Mouse (Mus musculus) midbrain, embryonic 16.5 days (tissue): ENCODE data around the gene Ston2. TPM values are rescaled to one million over a fixed set of nuclear protein-coding genes. Genes with fewer than 3 reads are reported as not detected.

Experiments used
- ATAC-seq: fragments of 200-750 bp; cut with Nextera tagmentation; 2 replicates; pipeline ENCODE4 v1.8.0; 2017; ENCODE audit warnings: moderate TSS enrichment
- H3K27ac ChIP-seq: fragments of 300-500 bp; sonication (generic); 2 replicates; pipeline ENCODE4 v1.5.1; 2014; ENCODE audit warnings: mild to moderate bottlenecking, low read length, mixed read lengths
- H3K27me3 ChIP-seq: fragments of 300-500 bp; sonication (generic); 2 replicates; pipeline ENCODE4 v1.6.1; 2014; ENCODE audit warnings: low read depth, low read length, mixed read lengths; ENCODE audit not compliant: control insufficient read depth, insufficient read depth
- H3K36me3 ChIP-seq: fragments of 300-500 bp; sonication (generic); 2 replicates; pipeline ENCODE4 v1.6.1; 2014; ENCODE audit warnings: mild to moderate bottlenecking, low read length, moderate library complexity, mixed read lengths; ENCODE audit not compliant: control insufficient read depth, insufficient read depth
- H3K4me1 ChIP-seq: fragments of 300-500 bp; sonication (generic); 2 replicates; pipeline ENCODE4 v1.6.1; 2014; ENCODE audit warnings: mild to moderate bottlenecking, low read length, mixed read lengths; ENCODE audit not compliant: control insufficient read depth, insufficient read depth
- H3K4me2 ChIP-seq: fragments of 300-500 bp; sonication (generic); 2 replicates; pipeline ENCODE4 v1.6.1; 2014; ENCODE audit warnings: mild to moderate bottlenecking, low read length, mixed read lengths
- H3K4me3 ChIP-seq: fragments of 300-500 bp; sonication (generic); 2 replicates; pipeline ENCODE4 v1.5.1; 2014; ENCODE audit warnings: low read depth, mild to moderate bottlenecking, low read length, moderate library complexity, mixed read lengths
- H3K9ac ChIP-seq: fragments of 300-500 bp; sonication (generic); 2 replicates; pipeline ENCODE4 v1.6.1; 2014; ENCODE audit warnings: low read depth, low read length, mixed read lengths
- H3K9me3 ChIP-seq: fragments of 300-500 bp; sonication (generic); replicated peaks from 2 replicates; pipeline ENCODE4 v1.6.1; 2014; ENCODE audit warnings: mild to moderate bottlenecking, low read length, mixed read lengths; ENCODE audit not compliant: control insufficient read depth, poor library complexity, severe bottlenecking
- WGBS: fragments of 180-500 bp; shearing (Covaris S2); extraction: QIAGEN DNeasy Blood & Tissue Kit; methylation state at CpG from one replicate; pipeline ENCODE4 v1.1.7; 2014; 5-methylcytosine and 5-hydroxymethylcytosine counted together
- polyA plus RNA-seq: library from polyadenylated mRNA; unstranded; fragments of >200 nt; fragmentation: Nextera tagmentation; extraction: Ambion mirVana; gene quantifications from 2 replicates; pipeline ENCODE4 v1.2.1, GENCODE M21; 2015

Ston2 gene
- 5.2 and 5.6 TPM in 2 replicates for polyA plus RNA-seq

DNA sequence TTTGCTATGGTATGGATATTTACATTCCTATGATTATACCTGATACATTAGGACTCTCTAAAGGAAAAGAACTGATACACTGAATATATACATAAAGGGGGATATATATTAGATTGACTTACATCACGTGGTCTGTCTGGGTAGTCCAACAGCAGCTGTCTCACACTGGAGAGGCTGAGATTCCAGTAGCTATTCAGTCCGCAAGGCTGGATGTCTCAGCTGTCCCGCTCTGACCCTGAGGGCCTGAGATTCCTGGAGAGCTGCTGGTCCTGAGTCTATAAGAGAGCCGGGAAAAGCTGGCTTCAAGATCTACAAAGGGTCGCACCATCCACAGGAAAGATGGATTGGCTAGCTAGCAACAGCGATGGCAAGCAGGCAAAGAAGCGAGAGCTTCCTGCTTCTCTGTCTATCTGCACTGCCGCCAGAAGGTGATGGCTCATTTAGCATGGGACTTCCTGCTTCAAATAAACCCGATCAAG lies at the start of gene Ston2:
Ston2 (minus strand) TSS at position 429 of the 479 bp plus-strand sequence.
- Histone ChIP-seq H3K27me3 (no peaks in the 10 kb centered on the region), H3K9me3 (no peaks in the 10 kb centered on the region), H3K36me3 (no peaks in the 10 kb centered on the region), H3K4me3 (no peak within 1 kb of the TSS), H3K4me2 (no peak within 1 kb of the TSS), H3K27ac (no peak within 1 kb of the TSS), H3K4me1 (no peaks in the 10 kb centered on the region), H3K9ac (no peak within 1 kb of the TSS)
- WGBS = 91% methylated on average over 9 of the region's 9 CpGs
- no peak for ATAC-seq

DNA sequence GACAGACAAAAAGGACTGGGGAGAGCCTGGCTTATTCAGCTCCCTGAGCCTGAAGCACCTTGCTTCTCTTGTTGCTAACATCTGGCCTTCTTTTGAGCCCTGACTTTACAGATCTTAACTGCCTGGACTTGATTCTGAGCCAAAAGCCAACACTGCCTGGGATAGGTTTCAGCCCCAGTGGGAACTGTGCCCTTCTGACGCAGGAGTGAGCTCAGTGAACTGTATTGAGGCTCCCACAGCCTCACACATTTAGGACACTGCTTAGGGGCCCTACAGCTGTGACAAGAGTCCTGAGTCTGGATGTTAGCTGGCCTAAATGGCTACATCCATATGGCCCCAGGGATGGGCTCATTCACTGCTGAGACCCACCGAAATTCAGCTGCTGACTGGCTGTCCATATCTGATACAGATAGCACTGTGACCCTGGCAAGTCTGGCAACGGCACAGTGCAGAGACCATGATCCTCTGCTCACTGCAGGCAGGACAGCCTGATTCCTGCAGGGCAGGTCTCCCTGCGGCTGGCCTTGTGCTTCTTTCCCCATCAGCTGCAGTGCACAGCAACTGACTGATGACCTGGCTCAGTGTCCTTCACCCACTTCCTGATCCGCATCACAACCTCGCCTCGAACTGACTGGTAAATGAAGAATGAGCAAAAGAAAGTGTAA lies 49.3 kb upstream of the Ston2 start:
- H3K27ac ChIP-seq = no peak overlapping the region
- no peaks in the 10 kb centered on the region for H3K9me3 ChIP-seq
- peaks cover 41% of the 10 kb centered on the region for H3K36me3 ChIP-seq
- H3K27me3 ChIP-seq = no peaks in the 10 kb centered on the region
- H3K4me2 ChIP-seq = no peak overlapping the region
- no peak overlapping the region for H3K4me3 ChIP-seq
- no peak overlapping the region for H3K9ac ChIP-seq
- no peak for ATAC-seq
- H3K4me1 ChIP-seq = no peaks in the 10 kb centered on the region
- 92% methylated on average over 7 of the region's 7 CpGs for WGBS

DNA sequence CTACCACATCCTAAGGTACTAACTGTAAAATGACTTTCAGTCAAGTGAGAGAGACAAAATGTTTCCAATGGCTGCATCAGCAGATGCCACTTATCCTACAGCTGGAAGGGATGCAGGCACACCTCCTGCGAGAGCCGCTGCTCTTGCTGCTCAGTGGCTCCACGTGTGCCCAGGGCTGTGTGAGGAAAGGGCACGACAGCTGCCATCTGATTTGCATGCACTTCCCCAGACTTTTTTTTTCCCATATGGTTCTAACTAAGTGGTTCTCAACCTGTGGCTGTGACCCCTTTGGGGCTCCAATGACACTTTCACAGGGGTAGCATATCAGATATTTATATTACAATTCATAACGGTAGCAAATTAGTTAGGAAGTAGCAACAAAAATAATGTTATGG lies 45.7 kb upstream of the Ston2 start:
- WGBS = 67% methylated on average over 5 of the region's 5 CpGs
- no peak for ATAC-seq
- Histone ChIP-seq H3K36me3 (peaks cover 39% of the 10 kb centered on the region), H3K4me2 (no peak overlapping the region), H3K9ac (no peak overlapping the region), H3K9me3 (no peaks in the 10 kb centered on the region), H3K4me1 (no peaks in the 10 kb centered on the region), H3K4me3 (no peak overlapping the region), H3K27ac (no peak overlapping the region), H3K27me3 (no peaks in the 10 kb centered on the region)

DNA sequence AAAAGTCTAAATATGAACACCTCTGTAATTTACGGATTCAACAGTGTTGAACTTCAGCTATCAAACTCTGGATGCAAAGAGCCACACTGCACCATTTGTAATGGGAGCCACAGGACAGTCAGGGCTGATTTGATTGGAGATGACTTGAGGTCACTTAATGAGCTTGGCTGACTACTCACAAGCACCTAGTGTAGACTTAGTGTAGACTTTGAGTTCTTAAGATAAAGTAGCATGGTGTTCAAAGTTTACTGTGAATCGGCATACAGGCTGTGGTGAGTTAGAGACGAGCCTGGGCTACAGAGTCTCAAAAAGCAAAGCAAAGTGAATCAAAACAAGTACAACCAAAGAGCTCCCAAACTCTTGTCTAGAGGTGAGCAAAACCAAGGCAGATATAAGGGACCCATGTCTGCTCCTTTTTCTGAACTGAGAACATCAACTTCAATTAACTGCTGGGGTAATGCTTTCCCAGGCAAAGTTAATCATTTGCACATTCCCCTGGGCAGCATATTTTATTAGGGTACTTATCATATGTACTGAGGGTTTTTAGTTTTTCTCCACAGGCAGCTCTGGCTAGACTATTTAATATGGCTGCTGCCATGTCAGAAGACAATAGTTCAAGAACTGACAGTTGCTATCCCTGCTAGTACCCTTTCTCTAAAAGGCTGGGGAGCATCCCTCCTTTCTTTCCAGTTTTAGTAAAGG lies 45.2 kb upstream of the Ston2 start:
- Histone ChIP-seq H3K4me3 (no peak overlapping the region), H3K9me3 (no peaks in the 10 kb centered on the region), H3K36me3 (peaks cover 35% of the 10 kb centered on the region), H3K4me2 (no peak overlapping the region), H3K9ac (no peak overlapping the region), H3K4me1 (no peaks in the 10 kb centered on the region), H3K27ac (no peak overlapping the region), H3K27me3 (no peaks in the 10 kb centered on the region)
- no peak for ATAC-seq
- 96% methylated on average over 3 of the region's 3 CpGs for WGBS

- Histone ChIP-seq H3K4me1 (no peaks in the 10 kb centered on the region), H3K27me3 (no peaks in the 10 kb centered on the region), H3K4me2 (no peak overlapping the region), H3K36me3 (peaks cover 34% of the 10 kb centered on the region), H3K9ac (no peak overlapping the region), H3K9me3 (no peaks in the 10 kb centered on the region), H3K27ac (no peak overlapping the region), H3K4me3 (no peak overlapping the region)
- ATAC-seq = no peak
- 88% methylated on average over 7 of the region's 7 CpGs for whole genome bisulfite sequencing
These were observed 43.2 kb upstream of the Ston2 start for GRCm38 (mm10) chr12:91831410-91831809.

DNA sequence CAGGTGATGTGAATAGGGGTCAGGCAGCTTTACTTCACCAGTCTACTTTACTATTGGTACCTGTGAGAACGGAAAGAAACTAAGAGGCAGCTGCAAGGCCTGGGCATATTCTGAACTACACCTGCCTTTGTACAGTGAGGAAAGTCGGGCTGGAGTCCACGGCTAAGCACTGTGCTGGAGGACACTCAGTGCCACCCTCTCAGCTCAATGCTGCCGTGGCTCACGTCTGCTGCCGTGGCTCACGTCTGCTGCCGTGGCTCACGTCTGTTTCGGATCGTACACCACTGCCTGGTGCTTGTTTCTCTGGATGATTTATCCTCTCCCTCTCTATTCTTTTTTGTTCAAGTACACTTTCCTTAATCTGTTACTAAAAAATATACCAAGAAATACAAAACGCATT lies 32.3 kb upstream of the Ston2 start:
- H3K27me3 ChIP-seq = no peaks in the 10 kb centered on the region
- no peak overlapping the region for H3K9ac ChIP-seq
- WGBS = 96% methylated on average over 12 of the region's 12 CpGs
- H3K36me3 ChIP-seq = peaks cover 46% of the 10 kb centered on the region
- ATAC-seq = no peak
- H3K4me1 ChIP-seq = no peaks in the 10 kb centered on the region
- H3K4me3 ChIP-seq = no peak overlapping the region
- H3K4me2 ChIP-seq = no peak overlapping the region
- no peaks in the 10 kb centered on the region for H3K9me3 ChIP-seq
- no peak overlapping the region for H3K27ac ChIP-seq

- H3K9ac ChIP-seq = no peak overlapping the region
- no peak overlapping the region for H3K27ac ChIP-seq
- H3K4me2 ChIP-seq = no peak overlapping the region
- WGBS = 95% methylated on average over 4 of the region's 4 CpGs
- H3K36me3 ChIP-seq = peaks cover 47% of the 10 kb centered on the region
- H3K9me3 ChIP-seq = no peaks in the 10 kb centered on the region
- H3K27me3 ChIP-seq = no peaks in the 10 kb centered on the region
- no peaks in the 10 kb centered on the region for H3K4me1 ChIP-seq
- no peak overlapping the region for H3K4me3 ChIP-seq
- ATAC-seq = no peak
These were observed 30.5 kb upstream of the Ston2 start for GRCm38 (mm10) chr12:91818726-91819125.

DNA sequence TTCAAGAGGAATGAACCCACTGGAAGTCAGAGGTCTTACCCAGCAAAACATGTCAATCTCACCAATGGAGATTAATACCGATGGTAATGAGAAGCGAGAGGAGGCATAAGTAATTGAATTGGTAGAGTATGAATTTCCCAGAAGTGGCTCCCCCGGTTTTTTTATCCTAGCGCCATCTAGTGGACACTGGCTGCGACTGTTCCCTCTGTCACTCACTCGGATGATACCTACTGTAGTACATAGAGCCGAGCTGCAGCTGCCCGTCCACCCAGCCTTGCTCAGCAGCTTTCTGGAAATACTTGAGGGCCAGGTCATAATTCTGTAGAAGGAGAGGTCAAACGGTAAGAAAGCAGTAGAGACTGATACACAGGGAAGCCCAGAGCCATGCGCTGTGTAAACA lies 27.8 kb upstream of the Ston2 start:
- ATAC-seq = peak; percentile 75
- Histone ChIP-seq H3K9ac (no peak overlapping the region), H3K9me3 (no peaks in the 10 kb centered on the region), H3K4me3 (no peak overlapping the region), H3K27me3 (no peaks in the 10 kb centered on the region), H3K27ac (no peak overlapping the region), H3K4me2 (no peak overlapping the region), H3K4me1 (no peaks in the 10 kb centered on the region), H3K36me3 (peaks cover 51% of the 10 kb centered on the region)
- WGBS = 23% methylated on average over 10 of the region's 10 CpGs

DNA sequence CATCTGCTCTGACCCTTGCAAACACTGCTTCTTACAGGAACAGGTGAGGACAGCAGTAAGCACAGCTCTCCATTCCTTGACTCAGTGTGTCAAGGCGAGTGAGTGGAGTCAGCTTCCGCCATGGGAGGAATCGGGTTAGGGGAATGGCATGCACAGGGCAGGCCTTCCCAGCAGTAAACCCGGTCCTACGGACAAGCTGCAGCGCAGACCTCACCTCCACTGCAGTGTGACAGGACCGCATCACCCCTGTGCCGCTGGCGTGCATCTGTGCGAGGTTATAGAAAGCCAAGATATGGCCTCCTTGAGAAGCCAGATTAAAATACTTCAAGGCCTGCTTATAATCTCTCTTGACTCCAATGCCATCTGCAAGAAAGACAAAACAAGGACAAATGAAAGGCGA lies 27.4 kb upstream of the Ston2 start:
- Histone ChIP-seq H3K9me3 (no peaks in the 10 kb centered on the region), H3K4me3 (no peak overlapping the region), H3K9ac (no peak overlapping the region), H3K27me3 (no peaks in the 10 kb centered on the region), H3K27ac (no peak overlapping the region), H3K36me3 (peaks cover 54% of the 10 kb centered on the region), H3K4me2 (no peak overlapping the region), H3K4me1 (no peaks in the 10 kb centered on the region)
- no peak for ATAC-seq
- 90% methylated on average over 11 of the region's 11 CpGs for WGBS
